In the genomic region with DNA sequence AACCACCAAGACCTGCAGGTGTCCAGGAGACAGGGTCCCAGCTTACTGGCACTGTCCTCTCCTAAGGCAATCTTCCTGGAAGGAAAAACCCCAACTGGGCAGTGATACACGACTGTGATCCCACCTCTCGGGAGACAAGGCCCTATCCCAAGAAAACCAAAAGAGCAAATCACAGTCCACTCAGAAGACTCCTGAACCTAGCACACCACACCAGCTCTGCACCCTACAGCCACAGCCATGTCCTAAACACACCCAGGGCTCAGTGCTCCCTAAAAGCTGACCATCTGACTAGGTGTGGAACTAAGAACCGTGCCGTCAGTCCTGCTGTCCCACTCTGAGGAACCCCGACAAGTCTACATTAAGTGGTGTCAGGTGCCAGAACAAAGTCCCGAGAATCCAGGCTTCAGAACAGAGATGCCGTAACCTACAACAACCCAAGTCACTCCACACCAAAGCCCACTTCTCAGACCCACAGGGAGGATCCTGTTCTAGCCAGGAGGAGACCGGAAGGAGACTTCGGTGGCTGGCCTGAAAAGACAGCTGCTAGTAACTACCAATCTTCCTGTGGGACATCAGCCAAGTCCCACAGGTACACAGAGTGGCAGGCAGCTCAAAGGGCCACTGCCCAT, we compare ENCODE assay signal across 8 mouse cellular contexts. TPM values are rescaled to one million over a fixed set of nuclear protein-coding genes. Genes with fewer than 3 reads are reported as not detected.
A peak's percentile ranks its signal among the peaks of the same experiment; 100 is the strongest.
DNase-seq lines count a peak whose midpoint lies in the region; ATAC-seq and TF ChIP-seq lines count a peak whose summit lies in the region.

No protein-coding gene starts in this region.

- peak overlapping the region; percentile 40; the same call in 1 of the 2 replicates for H3K27ac ChIP-seq in left cerebral cortex, adult 2 months
- peak overlapping the region; percentile 2 for H3K27ac ChIP-seq in embryonic fibroblast, embryonic 13.5 days (ENCODE audit: insufficient read depth, low read length)
- H3K27ac ChIP-seq in intestine, embryonic 14.5 days (ENCODE audit: low read depth), result no peak overlapping the region

- H3K36me3 ChIP-seq in intestine, embryonic 14.5 days (ENCODE audit: control insufficient read depth, insufficient read depth, low read length), result peaks cover 5% of the 10 kb centered on the region; the same call in 1 of the 2 replicates

- no peak for DNase-seq in left cerebral cortex, adult 2 months (ENCODE audit: extremely low spot score in 1 of 2, low spot score in 2 of 2)
- DNase-seq in left cerebral cortex, adult 18-20 months (ENCODE audit: low spot score in 2 of 2), result no peak
- no peak for DNase-seq in intestine, embryonic 14.5 days (ENCODE audit: low spot score)
- DNase-seq in naive thymus-derived CD4-positive, alpha-beta T cell, adult 2 months (ENCODE audit: low read depth), result peak; percentile 39
- DNase-seq in thymus, postnatal 4 days, result no peak
- DNase-seq in cerebellum, postnatal 36 days, result no peak

- H3K27me3 ChIP-seq in intestine, embryonic 14.5 days (replicated peaks; ENCODE audit: control insufficient read depth, insufficient read depth, low read length), result no peaks in the 10 kb centered on the region

- no peak for TF ChIP-seq CTCF in left cerebral cortex, adult 2 months (IDR thresholded peaks at IDR 0.05)
- no peak for TF ChIP-seq CTCF in embryonic fibroblast, embryonic 13.5 days (IDR thresholded peaks at IDR 0.05; ENCODE audit: borderline replicate concordance, insufficient read depth, low read length)

- H3K4me1 ChIP-seq in embryonic fibroblast, embryonic 13.5 days (ENCODE audit: control insufficient read depth, insufficient read depth, low read length), result peaks cover 28% of the 10 kb centered on the region
- peaks cover 70% of the 10 kb centered on the region for H3K4me1 ChIP-seq in intestine, embryonic 14.5 days (replicated peaks; ENCODE audit: control insufficient read depth, insufficient read depth, low read length)

- H3K4me3 ChIP-seq in left cerebral cortex, adult 2 months, result peak overlapping the region; percentile 85
- peak overlapping the region; percentile 97 for H3K4me3 ChIP-seq in embryonic fibroblast, embryonic 13.5 days (ENCODE audit: insufficient read depth, low read length)
- H3K4me3 ChIP-seq in intestine, embryonic 14.5 days (ENCODE audit: low read depth, low read length), result 0 out of 2 replicates have a peak overlapping the region, but pooled peaks have one; percentile 88

- WGBS in intestine, embryonic 14.5 days, result 81% methylated on average over 9 of the region's 9 CpGs

- H3K9me3 ChIP-seq in intestine, embryonic 14.5 days (ENCODE audit: control insufficient read depth, low read length), result no peaks in the 10 kb centered on the region

- no peak overlapping the region for H3K9ac ChIP-seq in intestine, embryonic 14.5 days (ENCODE audit: low read length)

- no peak for ATAC-seq in intestine, embryonic 14.5 days (replicated peaks; ENCODE audit: low FRiP score, low TSS enrichment, low read depth)
- no peak for ATAC-seq in cerebellum, adult (ENCODE audit: insufficient number of reproducible peaks, low FRiP score, low TSS enrichment)

- peak overlapping the region; percentile 99 for H3K4me2 ChIP-seq in intestine, embryonic 14.5 days (ENCODE audit: low read length)

- TF ChIP-seq POLR2A in embryonic fibroblast, embryonic 13.5 days (IDR thresholded peaks at IDR 0.05; ENCODE audit: low read depth, low read length), result no peak

- intact Hi-C loops in left cerebral cortex, adult 2 months (cut with DNase I), result no loop called here

RNA-seq across cellular contexts. Expression of a gene that starts 4.2 kb away (rescaled TPM):
- total RNA-seq in left cerebral cortex, adult 2 months (2021), result 100 to 1,000 TPM; 113 to 119 TPM
- 100 to 1,000 TPM; 115 to 128 TPM for total RNA-seq in left cerebral cortex, adult 18-20 months (2021)
- 88.4 and 106 TPM in 2 replicates for polyA plus RNA-seq in embryonic fibroblast, embryonic 13.5 days (2011; ENCODE audit: insufficient read length, low read depth, missing spikeins)
- polyA plus RNA-seq in intestine, embryonic 14.5 days (2014; fragmentation: Nextera tagmentation; extraction: Ambion mirVana), result 24.4 and 25.3 TPM in 2 replicates

RNA-seq across cellular contexts. Expression of a gene that starts 31.4 kb away (rescaled TPM):
- total RNA-seq in left cerebral cortex, adult 2 months (2021), result 10 to 100 TPM; 25.9 to 28.8 TPM
- 10 to 100 TPM; 28.0 to 29.5 TPM for total RNA-seq in left cerebral cortex, adult 18-20 months (2021)
- polyA plus RNA-seq in embryonic fibroblast, embryonic 13.5 days (2011; ENCODE audit: insufficient read length, low read depth, missing spikeins), result 19.8 and 21.1 TPM in 2 replicates
- 74.6 and 81.2 TPM in 2 replicates for polyA plus RNA-seq in intestine, embryonic 14.5 days (2014; fragmentation: Nextera tagmentation; extraction: Ambion mirVana)
